Mouse (Mus musculus) hindbrain, postnatal 0 days (tissue): Measurements from ENCODE around the gene Tent4b. TPM values are rescaled to one million over a fixed set of nuclear protein-coding genes. Genes with fewer than 3 reads are reported as not detected.

Experiments used
- ATAC-seq: fragments of 200-750 bp; cut with Nextera tagmentation; 2 replicates; pipeline ENCODE4 v1.8.0; 2017; ENCODE audit warnings: mild to moderate bottlenecking, moderate TSS enrichment, moderate library complexity
- DNase-seq: peaks from one replicate; pipeline ENCODE4 v3.0.0-alpha.2; 2015; ENCODE audit warnings: low spot score
- H3K27ac ChIP-seq: fragments of 300-500 bp; sonication (generic); 2 replicates; pipeline ENCODE4 v1.5.1; 2014; ENCODE audit warnings: mild to moderate bottlenecking
- H3K27me3 ChIP-seq: fragments of 300-500 bp; sonication (generic); 2 replicates; pipeline ENCODE4 v1.6.1; 2014; ENCODE audit warnings: low read length, mixed read lengths; ENCODE audit not compliant: insufficient read depth
- H3K36me3 ChIP-seq: fragments of 300-500 bp; sonication (generic); 2 replicates; pipeline ENCODE4 v1.6.1; 2014; ENCODE audit warnings: low read length, mixed read lengths; ENCODE audit not compliant: insufficient read depth
- H3K4me1 ChIP-seq: fragments of 300-500 bp; sonication (generic); 2 replicates; pipeline ENCODE4 v1.6.1; 2014; ENCODE audit warnings: antibody characterized with exemption, low read length, mixed read lengths; ENCODE audit not compliant: insufficient read depth
- H3K4me2 ChIP-seq: fragments of 300-500 bp; sonication (generic); 2 replicates; pipeline ENCODE4 v1.6.1; 2014; ENCODE audit warnings: low read depth, mild to moderate bottlenecking, low read length, moderate library complexity, mixed read lengths
- H3K4me3 ChIP-seq: fragments of 300-500 bp; sonication (generic); 2 replicates; pipeline ENCODE4 v1.5.1; 2014; ENCODE audit warnings: low read length
- H3K9ac ChIP-seq: fragments of 300-500 bp; sonication (generic); replicated peaks from 2 replicates; pipeline ENCODE4 v1.6.1; 2014; ENCODE audit warnings: mild to moderate bottlenecking, low read length, moderate library complexity, mixed read lengths
- H3K9me3 ChIP-seq: fragments of 300-500 bp; sonication (generic); 2 replicates; pipeline ENCODE4 v1.6.1; 2016; ENCODE audit warnings: low read length, mixed read lengths
- CTCF ChIP-seq: IDR thresholded peaks from 2 replicates; pipeline ENCODE4 v1.5.1; 2016; ENCODE audit warnings: antibody characterized with exemption, control low read depth, low read depth
- WGBS: fragments of 180-500 bp; shearing (Covaris S2); extraction: QIAGEN DNeasy Blood & Tissue Kit; methylation state at CpG from one replicate; pipeline ENCODE4 v1.1.7; 2014; 5-methylcytosine and 5-hydroxymethylcytosine counted together
- polyA plus RNA-seq: library from polyadenylated mRNA; unstranded; fragments of >200 nt; fragmentation: Nextera tagmentation; extraction: Ambion mirVana; gene quantifications from 2 replicates; pipeline ENCODE4 v1.2.1, GENCODE M21; 2015
- total RNA-seq: library from RNA; depleted of rRNA; stranded (reverse); fragments of >200 nt; gene quantifications from 2 replicates; pipeline ENCODE4 v1.2.3, GENCODE M21; 2014

Gene Tent4b
- total and polyA plus RNA-seq, 2 experiments from 2014 or later, result 7.9 to 33.6 TPM

- no peaks in the 10 kb centered on the region for H3K27me3 ChIP-seq
- H3K36me3 ChIP-seq, result no peaks in the 10 kb centered on the region
- no peak overlapping the region for H3K4me2 ChIP-seq
- peak; percentile 12 for DNase-seq
- no peak for TF ChIP-seq CTCF
- 0 out of 2 replicates have a peak overlapping the region, but pooled peaks have one; percentile 3 for H3K9ac ChIP-seq
- H3K4me3 ChIP-seq, result no peak overlapping the region
- no peak overlapping the region; the same call in 1 of the 2 replicates for H3K27ac ChIP-seq
- peaks cover 7% of the 10 kb centered on the region; the same call in 1 of the 2 replicates for H3K4me1 ChIP-seq
- H3K9me3 ChIP-seq, result no peaks in the 10 kb centered on the region
- no peak for ATAC-seq
- WGBS, result 57% methylated on average over 1 of the region's 1 CpGs
Observed at GRCm38 (mm10) chr8:88228286-88228685, 29.3 kb downstream of the Tent4b start.

DNA sequence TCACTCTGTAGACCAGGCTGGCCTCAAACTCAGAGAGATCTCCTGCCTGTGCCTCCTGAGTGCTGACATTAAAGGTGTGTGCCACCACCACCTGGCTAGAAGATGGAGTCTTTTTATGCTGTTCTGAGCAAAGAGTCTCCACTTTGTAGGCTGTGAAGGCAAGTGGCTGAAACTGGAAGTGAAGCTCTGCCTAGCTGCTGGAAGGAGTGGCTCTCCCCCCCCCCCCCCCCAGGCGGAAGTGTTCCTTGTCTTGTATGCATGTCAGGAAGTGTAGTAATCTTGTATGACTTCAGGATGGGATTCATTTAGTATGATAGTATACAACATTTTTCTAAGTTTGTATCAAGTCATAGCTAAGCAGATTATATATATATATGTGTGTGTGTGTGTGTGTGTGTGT is 29.8 kb downstream of the Tent4b start:
- Histone ChIP-seq H3K9me3 (no peaks in the 10 kb centered on the region), H3K36me3 (no peaks in the 10 kb centered on the region), H3K27ac (no peak overlapping the region), H3K4me2 (no peak overlapping the region), H3K4me3 (no peak overlapping the region), H3K9ac (no peak overlapping the region), H3K4me1 (peaks cover 7% of the 10 kb centered on the region; the same call in 1 of the 2 replicates), H3K27me3 (no peaks in the 10 kb centered on the region)
- TF ChIP-seq CTCF, result no peak
- no peak for DNase-seq
- 71% methylated on average over 1 of the region's 1 CpGs for WGBS
- ATAC-seq, result no peak

- Histone ChIP-seq H3K36me3 (no peaks in the 10 kb centered on the region), H3K9ac (no peak overlapping the region), H3K27me3 (no peaks in the 10 kb centered on the region), H3K4me3 (no peak overlapping the region), H3K27ac (no peak overlapping the region), H3K4me1 (no peaks in the 10 kb centered on the region), H3K9me3 (no peaks in the 10 kb centered on the region), H3K4me2 (no peak overlapping the region)
- 62% methylated on average over 2 of the region's 2 CpGs for WGBS
- no peak for ATAC-seq
- DNase-seq, result no peak
- no peak for TF ChIP-seq CTCF
Observed at GRCm38 (mm10) chr8:88236666-88237065, 37.7 kb downstream of the Tent4b start.

DNA sequence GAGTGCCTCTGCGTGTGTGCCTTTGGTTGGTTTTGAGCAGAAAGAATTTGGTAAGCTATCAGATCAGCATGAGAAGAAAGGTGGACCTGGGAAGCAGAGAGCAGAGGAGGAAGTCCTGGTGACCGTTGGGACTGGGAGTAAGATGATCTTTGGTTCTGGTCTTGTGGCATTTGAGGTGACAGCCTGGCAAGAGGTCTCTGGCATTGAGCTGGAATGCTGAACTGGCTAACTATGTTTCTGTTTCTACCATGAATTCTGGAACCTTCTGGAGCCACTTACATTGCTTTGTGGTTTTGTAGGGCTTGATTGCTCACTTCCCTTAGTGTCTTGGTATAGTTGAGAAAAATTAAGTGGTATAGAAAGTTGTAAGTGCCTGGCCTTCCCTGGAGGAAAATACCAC is 38.6 kb downstream of the Tent4b start:
- TF ChIP-seq CTCF, result no peak
- WGBS, result 80% methylated on average over 2 of the region's 2 CpGs
- H3K9ac ChIP-seq, result no peak overlapping the region
- H3K9me3 ChIP-seq, result no peaks in the 10 kb centered on the region
- no peak overlapping the region for H3K27ac ChIP-seq
- H3K4me2 ChIP-seq, result no peak overlapping the region
- no peak overlapping the region for H3K4me3 ChIP-seq
- no peak for DNase-seq
- H3K36me3 ChIP-seq, result no peaks in the 10 kb centered on the region
- H3K4me1 ChIP-seq, result no peaks in the 10 kb centered on the region
- no peak for ATAC-seq
- no peaks in the 10 kb centered on the region for H3K27me3 ChIP-seq

DNA sequence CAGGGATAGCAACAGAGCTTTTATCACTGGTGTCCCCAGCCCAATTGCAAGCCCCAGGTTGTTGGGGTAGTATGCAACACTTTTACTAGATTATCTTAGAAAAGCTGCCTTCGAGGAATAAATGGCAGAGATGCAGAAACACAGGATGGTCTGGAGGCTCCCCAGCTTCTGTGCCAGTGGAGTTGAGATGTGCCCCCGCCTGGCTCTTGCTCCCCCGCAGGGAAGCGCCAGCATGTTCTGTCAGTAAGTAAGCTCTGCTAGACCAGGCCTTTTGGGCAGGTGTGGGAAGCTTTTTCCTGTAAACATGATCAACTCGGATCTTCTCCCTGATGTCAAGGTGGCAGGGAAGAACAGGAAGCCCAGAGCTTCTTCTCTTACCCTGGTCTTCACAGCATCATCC is 40.3 kb downstream of the Tent4b start:
- DNase-seq, result no peak
- no peak for ATAC-seq
- no peak for TF ChIP-seq CTCF
- no peak overlapping the region for H3K4me2 ChIP-seq
- H3K4me3 ChIP-seq, result no peak overlapping the region
- WGBS, result 87% methylated on average over 5 of the region's 5 CpGs
- no peak overlapping the region for H3K27ac ChIP-seq
- no peaks in the 10 kb centered on the region for H3K9me3 ChIP-seq
- no peaks in the 10 kb centered on the region for H3K4me1 ChIP-seq
- no peaks in the 10 kb centered on the region for H3K27me3 ChIP-seq
- H3K9ac ChIP-seq, result no peak overlapping the region
- no peaks in the 10 kb centered on the region for H3K36me3 ChIP-seq

DNA sequence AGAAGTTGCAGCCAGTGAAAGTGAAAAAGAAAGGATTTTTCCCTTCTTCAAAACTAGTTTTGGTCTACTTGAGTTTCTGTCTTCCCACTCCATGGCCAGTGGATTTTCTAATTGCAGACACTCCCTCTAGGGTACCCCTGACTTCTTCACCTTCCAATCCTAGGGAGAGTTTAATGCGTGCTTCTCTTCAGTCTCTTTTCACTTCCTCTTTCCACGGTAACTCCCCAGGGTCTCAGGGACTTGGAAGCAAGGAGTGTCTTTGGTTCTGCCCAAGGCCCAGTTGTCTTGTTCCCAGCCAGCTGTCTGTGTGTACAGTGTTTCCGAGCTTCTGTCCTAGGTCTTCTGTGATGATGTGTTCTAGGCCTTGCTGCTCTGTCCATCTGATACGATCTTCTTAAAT is 42.9 kb downstream of the Tent4b start:
- H3K36me3 ChIP-seq, result no peaks in the 10 kb centered on the region; the same call in 1 of the 2 replicates
- WGBS, result 90% methylated on average over 4 of the region's 4 CpGs
- H3K4me3 ChIP-seq, result no peak overlapping the region
- no peaks in the 10 kb centered on the region for H3K9me3 ChIP-seq
- no peaks in the 10 kb centered on the region for H3K27me3 ChIP-seq
- no peak overlapping the region for H3K4me2 ChIP-seq
- no peak for TF ChIP-seq CTCF
- H3K9ac ChIP-seq, result no peak overlapping the region
- ATAC-seq, result no peak
- H3K27ac ChIP-seq, result no peak overlapping the region
- H3K4me1 ChIP-seq, result no peaks in the 10 kb centered on the region
- no peak for DNase-seq

DNA sequence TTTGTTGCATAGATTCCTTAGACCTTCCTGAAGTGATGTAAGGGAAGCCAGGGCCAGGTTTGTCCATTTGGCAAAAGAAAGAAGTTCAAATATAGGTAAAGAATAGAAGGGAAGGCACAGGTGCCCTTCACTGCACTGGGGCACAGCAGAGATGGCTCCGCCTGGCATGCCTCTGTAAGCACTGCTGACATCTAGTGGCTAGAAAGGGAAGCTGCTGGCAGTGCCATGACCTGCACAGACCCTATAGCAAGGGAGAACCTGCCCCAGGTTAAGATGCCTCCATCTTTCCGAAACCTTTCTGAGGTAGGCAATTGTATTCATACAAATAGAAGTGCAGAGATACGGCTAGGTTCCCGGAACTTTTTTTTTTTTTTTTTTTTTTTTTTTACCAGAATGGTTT is 45.3 kb downstream of the Tent4b start:
- peaks cover 3% of the 10 kb centered on the region; the same call in 1 of the 2 replicates for H3K36me3 ChIP-seq
- no peaks in the 10 kb centered on the region for H3K4me1 ChIP-seq
- no peaks in the 10 kb centered on the region for H3K9me3 ChIP-seq
- WGBS, result 87% methylated on average over 4 of the region's 4 CpGs
- H3K27me3 ChIP-seq, result no peaks in the 10 kb centered on the region
- no peak overlapping the region for H3K9ac ChIP-seq
- ATAC-seq, result peak; percentile 82
- peak; percentile 84 for TF ChIP-seq CTCF
- H3K4me2 ChIP-seq, result no peak overlapping the region
- DNase-seq, result peak; percentile 69
- H3K4me3 ChIP-seq, result no peak overlapping the region
- no peak overlapping the region for H3K27ac ChIP-seq
